Mouse (Mus musculus): Measurements from ENCODE around the gene Vamp9.

GRCm38 (mm10) chr5:99877565-99877964 lies 28.5 kb upstream of the Vamp9 start:
- TF ChIP-seq CTCF (IDR thresholded peaks at IDR 0.05; ENCODE audit: borderline replicate concordance, control insufficient read depth, extremely low read depth, insufficient read depth, low read length, poor library complexity) (no peak), POLR2A (IDR thresholded peaks at IDR 0.05; ENCODE audit: control insufficient read depth, extremely low read depth, insufficient read depth, low read length, poor library complexity) (no peak)

All from thymus, adult 2 months (tissue).